Mouse (Mus musculus): Measurements from ENCODE around the gene Strc. TPM values are rescaled to one million over a fixed set of nuclear protein-coding genes. Genes with fewer than 3 reads are reported as not detected.

Gene Strc
- not detected in 4 replicates for total RNA-seq (2023)

DNA sequence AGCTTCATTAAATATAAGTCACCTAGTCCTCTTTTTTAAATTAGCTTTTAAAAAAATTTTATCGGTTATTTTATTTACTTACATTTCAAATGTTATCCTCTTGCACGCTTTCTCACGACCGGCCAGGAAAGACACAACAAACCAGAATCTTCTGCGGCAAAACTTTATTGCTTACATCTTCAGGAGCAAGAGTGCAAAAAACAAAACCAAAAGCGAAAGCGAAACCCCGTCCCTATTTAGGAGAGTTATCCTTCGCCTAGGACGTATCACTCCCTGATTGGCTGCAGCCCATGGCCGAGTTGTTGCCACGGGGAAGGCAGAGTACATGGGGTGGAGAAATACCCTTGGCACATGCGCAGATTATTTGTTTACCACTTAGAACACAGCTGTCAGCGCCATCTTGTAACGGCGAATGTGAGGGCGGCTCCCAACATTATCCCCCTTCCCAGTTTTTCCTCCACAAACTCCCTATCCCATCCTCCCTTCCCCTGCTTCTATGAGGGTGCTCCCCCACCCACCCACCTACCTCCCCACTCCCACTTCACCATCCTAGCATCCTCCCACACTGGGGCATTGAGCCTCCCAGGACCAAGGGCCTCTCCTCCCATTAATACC lies at the start of gene Strc:
Gene Strc (minus strand): TSS at position 208 of the 615 bp plus-strand sequence.

DNA sequence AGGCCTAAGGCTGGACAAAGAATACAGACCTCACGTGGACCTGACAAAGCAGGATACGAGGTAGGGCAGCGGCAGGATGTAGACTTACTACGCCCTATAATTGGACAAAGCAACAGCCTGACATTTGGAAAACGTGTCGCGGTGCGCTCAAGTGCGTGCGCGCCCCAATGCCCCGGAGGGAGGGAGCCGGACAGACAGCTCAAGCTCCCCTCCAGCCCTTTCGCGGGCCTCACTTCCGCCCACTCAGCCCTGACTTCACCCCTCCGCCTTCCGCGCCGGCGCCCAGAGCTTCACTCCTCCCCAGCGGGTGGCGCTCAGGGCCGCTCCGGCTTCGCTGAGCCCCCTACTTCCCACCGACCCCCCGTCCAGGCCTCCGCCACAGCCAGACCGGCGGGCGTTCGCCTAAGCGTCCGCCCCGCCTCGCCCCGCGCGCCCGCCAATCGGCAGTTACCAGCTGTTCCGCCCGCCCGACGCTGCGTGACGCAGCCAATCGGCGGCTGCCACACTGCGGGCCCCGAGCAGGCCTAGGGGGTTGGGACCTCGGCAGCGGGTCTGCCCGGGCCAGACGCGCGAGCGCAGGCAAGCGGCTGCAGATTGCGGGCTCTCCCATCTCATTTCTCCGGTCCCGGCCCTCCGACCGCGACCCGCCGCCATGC lies 26.5 kb upstream of the Strc start, which contains the start of the genes Pdia3 and Catsper2:
Gene Pdia3 (plus strand): TSS at position 389 of the 656 bp plus-strand sequence.
Gene Catsper2 (minus strand): TSS at position 406 of the 656 bp plus-strand sequence.

DNA sequence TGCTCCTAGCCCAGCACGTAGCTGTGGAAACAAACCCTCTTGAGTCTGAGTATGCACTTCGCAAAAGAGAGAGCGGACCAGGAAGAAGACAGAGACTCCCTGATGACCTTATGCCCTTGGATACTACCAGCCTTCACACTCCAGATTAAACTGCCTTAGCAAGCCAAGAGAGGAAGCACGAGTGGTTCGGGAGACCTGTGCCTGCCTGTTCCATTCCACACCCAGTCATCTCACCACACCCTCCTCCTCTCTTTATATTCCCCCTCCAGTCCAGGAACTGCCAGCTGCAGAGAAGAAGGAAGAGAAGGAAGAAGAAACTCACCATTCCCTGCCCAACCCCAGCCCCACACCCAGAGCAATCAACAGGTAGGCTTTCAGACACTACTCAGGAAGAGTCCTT lies 29.5 kb downstream of the Strc start, which contains the start of gene Ckmt1:
Gene Ckmt1 (plus strand): TSS at position 221 of the 400 bp plus-strand sequence.

DNA sequence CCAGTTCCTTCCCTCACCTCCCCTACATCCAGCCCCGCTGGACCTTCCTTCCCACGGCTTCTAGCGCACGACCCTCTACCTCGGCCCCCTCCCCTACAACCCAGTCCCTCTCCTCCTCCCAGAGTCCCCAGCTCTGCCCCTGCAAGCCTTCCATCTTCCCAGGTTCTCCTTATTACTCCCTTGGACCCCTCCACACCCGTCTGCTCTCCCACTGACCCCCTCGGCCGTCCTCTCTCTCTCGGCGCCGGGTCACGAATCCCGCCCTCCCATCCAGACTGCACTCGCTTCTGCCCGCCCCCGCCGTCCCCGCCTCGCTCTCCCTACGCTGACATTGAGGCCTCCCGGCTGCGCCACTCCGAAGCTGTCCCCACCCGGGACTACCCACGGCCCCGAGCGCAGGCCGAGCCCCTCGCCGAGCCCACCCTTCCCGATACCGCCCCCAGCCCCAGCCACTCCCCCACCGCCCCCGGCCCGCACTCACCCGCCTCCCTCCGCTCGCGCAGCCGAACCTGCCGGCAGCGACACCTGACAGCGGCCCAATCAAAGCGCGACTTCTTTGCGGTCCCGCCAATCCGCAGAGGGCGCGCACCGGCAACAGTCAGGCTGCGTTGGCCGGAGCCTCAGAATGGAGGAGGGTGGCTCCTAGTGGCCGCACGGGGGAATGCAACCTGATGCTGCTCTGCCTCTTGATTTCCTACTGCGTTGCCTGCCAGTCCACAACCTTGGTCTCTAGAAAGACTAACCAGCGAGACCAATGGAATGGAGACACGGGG lies 32.0 kb downstream of the Strc start, which contains the start of gene Ppip5k1:
Gene Ppip5k1 (minus strand): TSS at position 577 of the 773 bp plus-strand sequence.

Other genes with a start within 250 kb of the Strc start
- 13.6 to 19.3 TPM (median 16.8 TPM) in 4 replicates for gene Adal, start 246.7 kb downstream of the Strc start, total RNA-seq (2023)
- gene Lcmt2, start 246.5 kb downstream of the Strc start, total RNA-seq (2023), result 8.2 to 9.2 TPM (median 8.5 TPM) in 4 replicates
- 69.4 to 82.8 TPM (median 76.4 TPM) in 4 replicates for gene Tubgcp4, start 216.5 kb downstream of the Strc start, total RNA-seq (2023)
- gene Zscan29, start 216.0 kb downstream of the Strc start, total RNA-seq (2023), result 24.6 to 30.0 TPM (median 26.4 TPM) in 4 replicates
- gene Trp53bp1, start 115.8 kb downstream of the Strc start, total RNA-seq (2023), result 89.0 to 109 TPM (median 98.1 TPM) in 4 replicates
- 0.06 to 0.55 TPM (median 0.14 TPM) in 4 replicates for gene Map1a, start 97.6 kb downstream of the Strc start, total RNA-seq (2023)
- 24.5 to 29.2 TPM (median 25.0 TPM) in 4 replicates for gene Ppip5k1, start 31.8 kb downstream of the Strc start, total RNA-seq (2023)
- gene Ckmt1, start 29.5 kb downstream of the Strc start, total RNA-seq (2023), result not detected in 4 replicates
- gene Pdia3, start 26.6 kb upstream of the Strc start, total RNA-seq (2023), result 104 to 133 TPM (median 121 TPM) in 4 replicates
- gene Catsper2, start 26.6 kb upstream of the Strc start, total RNA-seq (2023), result 1.9 to 4.9 TPM (median 2.5 TPM) in 4 replicates
- gene Ell3, start 57.1 kb upstream of the Strc start, total RNA-seq (2023), result 77.0 to 92.7 TPM (median 80.8 TPM) in 4 replicates
- gene Serf2, start 62.0 kb upstream of the Strc start, total RNA-seq (2023), result 255 to 290 TPM (median 275 TPM) in 4 replicates
- gene Hypk, start 66.1 kb upstream of the Strc start, total RNA-seq (2023), result 36.4 to 40.8 TPM (median 39.8 TPM) in 4 replicates
- 0.49 to 1.8 TPM (median 0.80 TPM) in 4 replicates for gene Serinc4, start 69.6 kb upstream of the Strc start, total RNA-seq (2023)
- gene Mfap1b, start 86.9 kb upstream of the Strc start, total RNA-seq (2023), result 42.9 to 51.5 TPM (median 46.5 TPM) in 4 replicates
- 43.6 to 50.9 TPM (median 46.4 TPM) in 4 replicates for gene Mfap1a, start 119.5 kb upstream of the Strc start, total RNA-seq (2023)
- gene Wdr76, start 119.6 kb upstream of the Strc start, total RNA-seq (2023), result 15.3 to 17.5 TPM (median 17.1 TPM) in 4 replicates

Measured in B cell, adult 62 days (primary cell).